Comparison of ENCODE assay signal across 14 mouse cellular contexts in the genomic region with DNA sequence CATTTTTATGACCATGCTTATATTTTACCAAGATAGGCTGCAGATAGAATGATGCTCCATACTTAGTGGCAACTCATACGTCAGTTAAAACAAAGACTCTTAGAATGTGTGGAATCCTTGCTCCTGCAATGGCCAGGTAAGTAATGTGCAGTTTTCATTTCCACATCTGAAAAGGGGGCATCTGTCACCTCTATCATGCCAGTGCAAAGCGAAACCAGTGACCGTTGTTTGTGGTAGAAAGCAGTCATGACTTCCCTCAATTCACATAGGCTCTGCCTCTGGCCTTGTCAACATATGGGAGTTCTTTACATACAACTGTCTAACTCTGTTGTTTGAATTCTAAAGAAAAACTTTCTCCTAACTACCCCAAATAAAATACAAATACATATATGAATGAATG. TPM values are rescaled to one million over a fixed set of nuclear protein-coding genes. Genes with fewer than 3 reads are reported as not detected.
DNase-seq lines count a peak whose midpoint lies in the region; ATAC-seq lines count a peak whose summit lies in the region.
"Had no signal": no experiment of that assay in that cellular context is flagged by ENCODE, and none has a peak within 500 bp of the region (broad histone marks: within the 10 kb centered on the region; RNA-seq: fewer than 3 reads in every experiment).

No protein-coding gene starts in this region.

- DNase-seq in intestine, embryonic 14.5 days (ENCODE audit: low spot score): no peak
- peak; percentile 39 to 46 for DNase-seq in spleen, postnatal 36 days (ENCODE audit: low spot score in 2 of 2)
- no peak for DNase-seq in spleen, adult 12 weeks (ENCODE audit: low spot score)
- peak; percentile 64 for DNase-seq in induced T-regulatory cell, adult 2 months (ENCODE audit: low read depth)
- peak; percentile 29 to 33 for DNase-seq in natural killer cell, adult 2 months (ENCODE audit: low spot score in 2 of 2)
- DNase-seq in right cerebral cortex, postnatal 14 days: no peak
- DNase-seq in hindbrain, embryonic 11.5 days (ENCODE audit: low spot score): no peak
- DNase-seq: adrenal gland, postnatal 10 days; cerebellum, adult 18-20 months; gastrocnemius, postnatal 10 days; thymus, postnatal 25 days had no signal

- no peaks in the 10 kb centered on the region for H3K27me3 ChIP-seq in intestine, embryonic 14.5 days (replicated peaks; ENCODE audit: control insufficient read depth, insufficient read depth, low read length)
- H3K27me3 ChIP-seq in intestine, embryonic 15.5 days (replicated peaks): no peaks in the 10 kb centered on the region
- H3K27me3 ChIP-seq in hindbrain, embryonic 11.5 days (ENCODE audit: control insufficient read depth, insufficient read depth, low read length): no peaks in the 10 kb centered on the region
- H3K27me3 ChIP-seq: forebrain, embryonic 12.5 days had no signal

- no peak for ATAC-seq in intestine, embryonic 14.5 days (replicated peaks; ENCODE audit: low FRiP score, low TSS enrichment, low read depth)
- no peak for ATAC-seq in intestine, embryonic 15.5 days
- no peak for ATAC-seq in hindbrain, embryonic 11.5 days (ENCODE audit: low FRiP score)
- ATAC-seq: intestine, postnatal 0 days had no signal

- peaks cover 6% of the 10 kb centered on the region for H3K4me1 ChIP-seq in intestine, embryonic 14.5 days (replicated peaks; ENCODE audit: control insufficient read depth, insufficient read depth, low read length)
- no peaks in the 10 kb centered on the region for H3K4me1 ChIP-seq in intestine, embryonic 15.5 days (replicated peaks)
- no peaks in the 10 kb centered on the region for H3K4me1 ChIP-seq in hindbrain, embryonic 11.5 days (replicated peaks; ENCODE audit: control insufficient read depth, insufficient read depth, low read length)
- H3K4me1 ChIP-seq: forebrain, embryonic 12.5 days had no signal

- H3K4me3 ChIP-seq in intestine, embryonic 14.5 days (ENCODE audit: low read depth, low read length): no peak overlapping the region
- H3K4me3 ChIP-seq in intestine, embryonic 15.5 days (replicated peaks): no peak overlapping the region
- H3K4me3 ChIP-seq in hindbrain, embryonic 11.5 days (ENCODE audit: low read depth, low read length): no peak overlapping the region
- H3K4me3 ChIP-seq: forebrain, embryonic 12.5 days had no signal

- H3K9me3 ChIP-seq in intestine, embryonic 14.5 days (ENCODE audit: control insufficient read depth, low read length): no peaks in the 10 kb centered on the region
- H3K9me3 ChIP-seq in intestine, embryonic 15.5 days: no peaks in the 10 kb centered on the region
- H3K9me3 ChIP-seq in hindbrain, embryonic 11.5 days (ENCODE audit: control insufficient read depth, low read length): no peaks in the 10 kb centered on the region
- H3K9me3 ChIP-seq: forebrain, embryonic 12.5 days had no signal

- H3K9ac ChIP-seq in intestine, embryonic 14.5 days (ENCODE audit: low read length): no peak overlapping the region
- no peak overlapping the region for H3K9ac ChIP-seq in intestine, embryonic 15.5 days
- H3K9ac ChIP-seq in hindbrain, embryonic 11.5 days (ENCODE audit: low read depth, low read length): no peak overlapping the region
- H3K9ac ChIP-seq: forebrain, embryonic 12.5 days had no signal

- WGBS in intestine, embryonic 14.5 days: 90% methylated on average over 3 of the region's 3 CpGs
- WGBS in intestine, embryonic 15.5 days: 76% methylated on average over 3 of the region's 3 CpGs
- 91% methylated on average over 3 of the region's 3 CpGs for WGBS in hindbrain, embryonic 11.5 days

- H3K4me2 ChIP-seq in intestine, embryonic 14.5 days (ENCODE audit: low read length): peak overlapping the region; percentile 25
- no peak overlapping the region for H3K4me2 ChIP-seq in intestine, embryonic 15.5 days (replicated peaks)
- no peak overlapping the region for H3K4me2 ChIP-seq in hindbrain, embryonic 11.5 days (replicated peaks; ENCODE audit: low read depth, low read length)
- H3K4me2 ChIP-seq: forebrain, embryonic 12.5 days had no signal

- H3K27ac ChIP-seq in intestine, embryonic 14.5 days (ENCODE audit: low read depth): no peak overlapping the region
- no peak overlapping the region for H3K27ac ChIP-seq in intestine, embryonic 15.5 days
- no peak overlapping the region for H3K27ac ChIP-seq in hindbrain, embryonic 11.5 days (ENCODE audit: low read depth, low read length)
- H3K27ac ChIP-seq: forebrain, embryonic 12.5 days had no signal

- no peaks in the 10 kb centered on the region for H3K36me3 ChIP-seq in intestine, embryonic 14.5 days (ENCODE audit: control insufficient read depth, insufficient read depth, low read length)
- no peaks in the 10 kb centered on the region for H3K36me3 ChIP-seq in intestine, embryonic 15.5 days
- no peaks in the 10 kb centered on the region for H3K36me3 ChIP-seq in hindbrain, embryonic 11.5 days (ENCODE audit: control insufficient read depth, insufficient read depth, low read length)
- H3K36me3 ChIP-seq: forebrain, embryonic 12.5 days had no signal

RNA-seq across cellular contexts. Expression of gene Klhl6, which starts 1.8 kb away (rescaled TPM):
- 8.3 and 9.3 TPM in 2 replicates for polyA plus RNA-seq in intestine, embryonic 14.5 days (2014; fragmentation: Nextera tagmentation; extraction: Ambion mirVana)
- 8.2 and 9.1 TPM in 2 replicates for polyA plus RNA-seq in intestine, embryonic 15.5 days (2015; fragmentation: Nextera tagmentation; extraction: Ambion mirVana)
- 7.3 and 8.3 TPM in 2 replicates for polyA plus RNA-seq in hindbrain, embryonic 11.5 days (2014; fragmentation: Nextera tagmentation; extraction: Ambion mirVana)

Comparison
In these comparisons a context has a peak if more than half of its experiments do, and no peak if none do; other contexts are left out.
1. DNase-seq: peak in spleen, postnatal 36 days (2 of 2), induced T-regulatory cell, adult 2 months (single experiment) and natural killer cell, adult 2 months (2 of 2); none in intestine, embryonic 14.5 days (single experiment), spleen, adult 12 weeks (single experiment), right cerebral cortex, postnatal 14 days (single experiment) and hindbrain, embryonic 11.5 days (single experiment).